Mouse (Mus musculus): Measurements from ENCODE around the gene Grik5.

GRCm38 (mm10) chr7:25110336-25110735 is 38.2 kb upstream of the Grik5 start:
- TF ChIP-seq EP300 (optimal IDR thresholded peaks at IDR 0.05) = no peak
- TF ChIP-seq CTCF (IDR thresholded peaks at IDR 0.05; ENCODE audit: low read depth) = no peak
